Mouse (Mus musculus) bone marrow macrophage, adult 2 months (primary cell): ENCODE measurements at regions not wholly inside any gene's neighbourhood (a gene's known extent, or its start where the extent isn't known, plus 50 kb on each side); places are given as distances from the start of the nearest gene placed in this dataset.

Experiments used
- H3K27ac ChIP-seq: 2 replicates; pipeline ENCODE4 v1.5.1; 2012; ENCODE audit warnings: low read depth, low read length; ENCODE audit not compliant: insufficient read depth
- H3K4me1 ChIP-seq: 2 replicates; pipeline ENCODE4 v1.6.1; 2012; ENCODE audit warnings: low read length; ENCODE audit not compliant: control insufficient read depth, insufficient read depth
- H3K4me3 ChIP-seq: 2 replicates; pipeline ENCODE4 v1.5.1; 2012; ENCODE audit warnings: mild to moderate bottlenecking, low read length, moderate library complexity; ENCODE audit not compliant: insufficient read depth
- CTCF ChIP-seq: IDR thresholded peaks from 2 replicates; pipeline ENCODE4 v1.5.1; 2012; ENCODE audit warnings: low read depth, mild to moderate bottlenecking, low read length, moderate library complexity
- POLR2A ChIP-seq: IDR thresholded peaks from 2 replicates; pipeline ENCODE4 v1.6.1; 2012; ENCODE audit warnings: mild to moderate bottlenecking, low read depth, low read length, borderline replicate concordance

DNA sequence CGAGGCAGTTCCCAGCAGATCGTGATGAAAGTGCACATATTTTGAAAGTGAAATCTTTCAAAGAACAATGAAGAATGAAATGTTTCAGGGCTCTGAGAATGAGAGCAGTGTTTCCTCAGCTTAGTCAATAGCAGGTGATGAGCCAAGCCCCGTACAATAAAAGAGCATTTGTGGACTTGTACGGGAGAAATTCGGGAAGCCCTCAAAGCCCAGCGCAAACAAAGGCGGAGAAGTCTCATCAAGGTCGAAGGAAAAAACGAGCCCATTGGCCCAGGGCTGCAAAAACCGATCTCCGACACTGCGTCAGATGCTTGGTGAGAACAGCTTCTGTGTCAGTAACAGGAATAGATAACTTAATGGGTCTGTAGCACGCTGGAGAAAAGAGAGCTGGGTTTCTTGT is 261.5 kb downstream of the 4933412E24Rik start:
- TF ChIP-seq CTCF = no peak
- no peak for TF ChIP-seq POLR2A
- H3K4me3 ChIP-seq = no peak overlapping the region
- H3K4me1 ChIP-seq = peaks cover 26% of the 10 kb centered on the region
- no peak overlapping the region for H3K27ac ChIP-seq

DNA sequence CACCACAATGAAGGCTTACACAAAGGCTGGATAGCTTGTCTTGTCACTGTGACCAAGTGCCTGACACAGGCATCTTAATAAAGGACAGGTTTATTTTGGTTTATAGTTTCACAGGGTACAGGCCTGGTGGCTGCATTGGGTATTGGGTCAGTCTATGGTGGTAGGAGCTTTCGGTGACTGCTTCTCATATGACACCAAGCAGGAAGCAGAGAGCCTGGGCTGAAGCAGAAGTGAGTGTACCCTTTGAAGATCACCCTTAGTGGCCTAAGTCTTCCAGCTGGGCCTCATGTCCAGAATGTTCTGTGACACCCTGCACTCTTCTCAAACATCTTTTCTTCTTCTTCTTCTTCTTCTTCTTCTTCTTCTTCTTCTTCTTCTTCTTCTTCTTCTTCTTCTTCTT is 264.1 kb downstream of the 4933412E24Rik start:
- Histone ChIP-seq H3K27ac (peak overlapping the region; percentile 22; the same call in 1 of the 2 replicates), H3K4me1 (peaks cover 16% of the 10 kb centered on the region), H3K4me3 (no peak overlapping the region)
- TF ChIP-seq POLR2A = no peak
- no peak for TF ChIP-seq CTCF

DNA sequence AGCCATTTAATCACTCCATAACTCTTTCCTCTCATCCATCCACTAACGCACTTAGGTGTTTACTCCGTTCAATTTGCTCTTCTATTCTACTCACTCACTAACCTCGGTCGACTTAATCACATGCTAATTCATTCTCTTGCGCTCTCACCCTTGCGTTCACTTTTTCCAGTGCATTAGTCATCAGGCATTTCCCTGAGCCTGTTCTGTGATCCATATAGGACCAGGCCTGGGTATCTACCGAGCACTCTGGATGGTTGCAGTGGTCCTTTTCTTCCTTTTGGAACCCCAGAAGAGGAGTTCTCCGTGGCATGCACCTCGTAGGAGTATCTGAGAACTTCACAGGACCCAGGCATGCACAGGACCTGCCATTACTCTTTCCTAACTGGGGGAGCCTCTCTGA is 270.1 kb downstream of the 4933412E24Rik start:
- TF ChIP-seq CTCF (no peak), POLR2A (no peak)
- Histone ChIP-seq H3K27ac (no peak overlapping the region), H3K4me3 (no peak overlapping the region), H3K4me1 (peaks cover 22% of the 10 kb centered on the region)

DNA sequence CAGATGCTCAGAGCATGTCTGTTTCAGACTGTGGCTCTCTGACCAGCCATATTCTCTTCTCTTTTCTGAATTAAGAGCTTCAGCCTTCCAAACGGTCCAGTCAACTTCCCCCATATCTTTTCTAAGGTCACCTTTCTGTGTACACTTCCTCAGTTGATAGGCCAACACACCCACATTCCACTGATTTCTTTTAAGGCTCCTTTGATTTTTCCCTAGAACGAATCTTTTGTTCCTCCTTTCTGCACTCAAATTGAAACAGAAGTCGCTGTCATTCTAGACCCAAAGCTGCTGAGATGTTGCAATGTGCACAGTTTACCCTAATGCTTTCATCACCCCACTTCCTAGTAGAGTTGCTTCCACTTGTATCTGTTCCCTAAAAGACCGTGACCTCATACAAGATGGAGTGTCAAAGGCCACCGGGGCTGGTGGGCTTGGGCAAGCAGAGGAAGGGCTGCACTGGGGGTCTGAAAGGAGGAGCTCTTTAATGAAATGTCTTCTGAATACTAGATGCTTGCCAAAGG is 271.9 kb downstream of the 4933412E24Rik start:
- Histone ChIP-seq H3K4me3 (no peak overlapping the region), H3K4me1 (peaks cover 24% of the 10 kb centered on the region), H3K27ac (peak overlapping the region; percentile 44)
- no peak for TF ChIP-seq CTCF
- TF ChIP-seq POLR2A = no peak

DNA sequence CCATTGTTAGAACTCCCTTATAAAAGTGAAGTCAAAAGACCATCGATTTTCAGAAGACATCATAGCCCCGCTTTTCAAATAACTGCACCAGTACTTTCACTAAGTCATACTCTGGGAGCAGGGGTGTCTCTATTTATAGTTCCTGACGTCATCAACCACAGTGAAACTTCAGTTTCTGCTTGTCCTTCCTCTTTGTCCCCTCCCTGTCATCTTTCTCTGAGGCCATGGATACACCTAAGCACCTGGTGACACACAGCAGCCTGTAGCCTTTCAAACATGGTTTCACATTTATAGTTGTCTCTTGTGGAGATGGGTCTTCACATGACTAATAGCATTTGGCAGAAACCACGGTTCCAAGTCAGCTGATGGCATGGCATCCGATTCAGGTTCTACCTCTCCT is 277.2 kb downstream of the 4933412E24Rik start:
- Histone ChIP-seq H3K4me1 (peaks cover 34% of the 10 kb centered on the region), H3K4me3 (no peak overlapping the region), H3K27ac (no peak overlapping the region)
- TF ChIP-seq POLR2A = no peak
- TF ChIP-seq CTCF = no peak

DNA sequence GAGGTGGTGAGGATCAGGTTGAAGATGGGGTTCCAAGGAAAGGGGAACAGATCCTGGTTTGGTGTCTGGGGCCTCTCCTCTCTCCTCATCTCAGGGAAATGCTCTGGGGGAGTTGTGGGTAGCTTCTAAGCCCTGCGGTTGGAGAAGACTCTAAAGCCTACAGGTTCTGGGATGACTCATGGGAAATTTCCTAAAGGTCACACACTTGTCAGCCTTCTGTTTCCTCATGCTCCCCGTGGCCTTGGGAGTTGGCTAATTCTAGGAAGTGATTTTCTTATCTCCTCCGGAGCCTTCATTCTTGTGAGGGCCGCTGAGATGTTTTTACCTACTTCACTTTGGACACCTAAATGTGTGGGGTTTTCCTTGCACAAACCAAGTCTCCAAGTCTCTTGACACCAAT is 279.2 kb downstream of the 4933412E24Rik start:
- TF ChIP-seq POLR2A = no peak
- TF ChIP-seq CTCF = no peak
- no peak overlapping the region for H3K4me3 ChIP-seq
- H3K27ac ChIP-seq = no peak overlapping the region
- peaks cover 15% of the 10 kb centered on the region for H3K4me1 ChIP-seq

DNA sequence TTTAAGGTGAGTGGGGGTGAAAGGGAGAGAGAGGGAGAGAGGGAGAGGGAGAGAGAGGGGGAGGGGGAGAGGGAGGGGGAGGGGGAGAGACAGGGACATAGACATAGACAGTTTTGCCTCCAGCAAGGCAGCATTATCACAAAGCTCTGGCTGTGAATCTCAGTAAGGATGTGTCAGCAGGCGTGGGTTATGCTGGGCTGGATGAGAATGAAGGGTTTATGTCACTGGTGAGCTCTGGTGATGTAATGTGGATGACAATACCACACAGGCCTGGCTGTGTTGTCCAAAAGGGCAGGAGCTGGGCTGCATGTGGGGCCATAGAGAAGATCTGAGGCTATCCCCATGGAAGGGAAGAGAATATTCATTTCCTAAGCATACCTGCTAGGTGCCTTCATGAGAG is 282.0 kb downstream of the 4933412E24Rik start:
- Histone ChIP-seq H3K4me3 (no peak overlapping the region), H3K27ac (no peak overlapping the region), H3K4me1 (peaks cover 17% of the 10 kb centered on the region)
- no peak for TF ChIP-seq POLR2A
- no peak for TF ChIP-seq CTCF

DNA sequence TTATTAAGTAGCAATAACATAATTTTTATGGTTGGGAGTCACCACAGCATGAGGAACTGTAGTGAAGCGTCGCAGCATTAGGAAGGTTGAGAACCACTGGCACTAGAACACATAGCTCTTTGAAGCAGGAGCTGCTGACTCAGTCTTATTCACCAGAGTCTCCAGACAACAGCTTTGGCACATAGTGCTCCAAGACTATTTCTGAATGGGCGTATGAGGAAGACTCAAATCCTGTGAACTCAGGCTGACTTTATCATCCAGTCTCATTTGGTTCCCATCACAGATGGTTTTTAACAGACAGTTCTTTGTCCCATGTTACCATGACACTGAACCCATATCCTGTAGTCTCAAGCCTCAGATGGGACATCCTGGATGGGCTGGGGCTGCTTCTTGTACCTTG is 282.5 kb downstream of the 4933412E24Rik start:
- Histone ChIP-seq H3K27ac (no peak overlapping the region), H3K4me3 (no peak overlapping the region), H3K4me1 (peaks cover 18% of the 10 kb centered on the region)
- TF ChIP-seq CTCF (no peak), POLR2A (no peak)

DNA sequence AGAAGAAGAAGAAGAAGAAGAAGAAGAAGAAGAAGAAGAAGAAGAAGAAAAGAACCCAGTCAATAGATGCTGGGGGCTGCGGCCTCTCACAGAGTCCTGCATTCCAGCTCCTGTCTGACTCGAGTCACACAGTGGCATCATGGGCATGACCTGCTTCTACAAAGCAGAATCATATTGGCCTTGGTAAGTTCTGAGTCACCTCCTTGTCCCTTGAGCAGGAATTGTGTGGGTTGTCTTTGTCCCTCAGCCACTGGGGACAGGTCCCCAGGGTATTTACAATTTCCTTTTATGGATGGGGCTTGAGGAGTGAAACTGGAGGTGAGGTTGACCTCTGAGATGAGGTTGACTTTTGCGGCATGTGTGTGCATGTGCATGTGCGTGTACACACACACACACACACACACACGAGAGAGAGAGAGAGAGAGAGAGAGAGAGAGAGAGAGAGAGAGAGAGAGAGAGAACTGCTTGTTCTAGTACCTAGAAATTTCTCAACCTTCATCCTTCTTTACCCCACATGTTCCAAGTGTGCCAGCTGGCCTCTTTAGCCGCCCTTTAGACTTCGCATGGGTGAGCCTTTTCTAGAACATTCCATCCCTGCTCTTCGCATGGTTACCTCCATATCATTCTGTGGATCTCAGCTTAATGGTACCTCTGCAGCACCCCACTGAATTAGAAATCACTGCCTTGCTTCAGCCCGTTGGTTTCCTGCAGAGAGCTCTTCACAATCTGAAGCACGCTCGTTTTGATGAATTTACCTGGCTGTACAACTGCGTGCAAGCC is 283.2 kb downstream of the 4933412E24Rik start:
- Histone ChIP-seq H3K27ac (no peak overlapping the region), H3K4me1 (peaks cover 15% of the 10 kb centered on the region), H3K4me3 (no peak overlapping the region)
- TF ChIP-seq CTCF (no peak), POLR2A (no peak)

DNA sequence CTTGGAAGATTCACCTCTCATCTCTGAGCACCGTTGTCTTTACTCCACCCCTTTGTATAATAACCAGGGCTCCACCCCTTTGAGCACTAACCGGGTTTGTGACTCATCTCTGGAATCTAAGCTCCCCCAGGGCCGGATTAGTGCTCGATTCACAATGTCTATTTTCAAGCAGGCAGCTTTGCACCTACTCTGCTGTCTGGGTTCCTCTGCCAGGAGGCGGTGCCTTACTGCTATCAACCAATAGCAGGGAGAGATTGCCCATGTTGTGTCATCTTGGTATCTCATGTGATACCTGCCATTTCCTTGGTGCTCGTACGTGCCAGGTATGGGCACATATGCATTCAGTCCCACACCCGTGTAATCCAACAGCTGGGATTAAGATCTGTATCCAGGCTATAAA is 285.3 kb downstream of the 4933412E24Rik start:
- peaks cover 27% of the 10 kb centered on the region for H3K4me1 ChIP-seq
- H3K4me3 ChIP-seq = no peak overlapping the region
- TF ChIP-seq POLR2A = no peak
- TF ChIP-seq CTCF = no peak
- no peak overlapping the region for H3K27ac ChIP-seq
